Mouse (Mus musculus) kidney, adult 2 months (tissue): ENCODE measurements around the gene Gipc1.

Experiments
- CTCF ChIP-seq: fragments of 200-500 bp; conservative IDR thresholded peaks from 2 replicates; pipeline ENCODE4 v1.5.1; 2011; ENCODE audit warnings: low read depth, mild to moderate bottlenecking, control low read depth, low read length, moderate library complexity, mixed read lengths; ENCODE audit not compliant: insufficient read depth, insufficient read length
- POLR2A ChIP-seq: fragments of 200-500 bp; IDR thresholded peaks from one replicate; pipeline ENCODE4 v1.6.1; 2011; ENCODE audit warnings: low read depth, low read length, control low read depth

- TF ChIP-seq POLR2A: no peak
- no peak for TF ChIP-seq CTCF
These were observed 15.0 kb downstream of the Gipc1 start for GRCm38 (mm10) chr8:83667526-83667925.
